Mouse (Mus musculus): ENCODE measurements around the gene Hs3st4.

- TF ChIP-seq CTCF (IDR thresholded peaks at IDR 0.05; ENCODE audit: low read depth), result no peak
- no peak for TF ChIP-seq EP300 (IDR thresholded peaks at IDR 0.05; ENCODE audit: low read depth)
Observed at GRCm38 (mm10) chr7:123983177-123984046, 743 bp downstream of the Hs3st4 start.

All from liver, embryonic 14.5 days (tissue).